Mouse (Mus musculus): ENCODE measurements around the gene Rps16.

Rps16 gene

DNA sequence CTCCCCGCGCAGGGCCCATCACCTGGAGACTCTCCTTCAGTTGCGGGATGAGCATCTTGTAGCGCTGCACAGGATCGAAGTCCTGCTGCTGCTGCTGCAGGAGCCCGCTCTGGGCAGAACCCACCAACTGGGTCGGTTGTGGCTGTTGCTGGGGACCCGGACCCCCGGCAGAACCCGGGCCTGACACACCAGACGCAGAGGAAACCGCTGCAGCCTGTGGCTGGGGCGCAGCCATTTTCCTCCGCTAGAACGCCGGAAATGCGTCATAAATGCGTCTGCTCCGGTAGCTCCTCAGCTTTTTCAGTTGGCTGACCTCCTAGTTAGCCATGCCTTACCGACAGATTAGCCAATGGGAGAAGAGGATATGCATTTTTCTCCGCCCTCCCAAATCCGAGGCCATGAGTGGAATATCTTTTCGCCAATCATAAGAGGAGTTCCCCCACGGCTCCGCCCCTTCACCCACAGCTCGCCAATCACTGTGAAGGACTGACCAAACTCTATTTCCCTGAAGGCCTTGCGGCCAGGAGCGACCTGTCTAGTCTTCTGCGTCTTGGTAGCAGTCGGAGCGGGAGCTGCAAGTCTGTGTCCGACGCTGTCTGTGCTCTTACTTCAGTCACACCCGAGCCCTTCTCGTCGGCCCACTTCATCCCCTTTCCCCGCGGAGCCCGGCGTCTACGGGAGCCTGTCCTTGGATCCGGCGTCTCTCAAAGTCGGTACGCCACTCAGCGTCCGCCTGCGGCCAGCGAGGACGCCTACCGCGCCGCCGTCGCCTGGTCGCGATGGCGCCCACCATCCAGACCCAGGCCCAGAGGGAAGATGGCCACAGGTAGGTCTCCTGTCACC, 42.2 kb downstream of the Rps16 start, which contains the start of the genes Med29 and Paf1:
Med29 (minus strand) TSS at position 280 of the 843 bp plus-strand sequence.
Paf1 (plus strand) TSS at position 523 of the 843 bp plus-strand sequence.
- peak; percentile 92 for DNase-seq (ENCODE audit: low spot score)

DNA sequence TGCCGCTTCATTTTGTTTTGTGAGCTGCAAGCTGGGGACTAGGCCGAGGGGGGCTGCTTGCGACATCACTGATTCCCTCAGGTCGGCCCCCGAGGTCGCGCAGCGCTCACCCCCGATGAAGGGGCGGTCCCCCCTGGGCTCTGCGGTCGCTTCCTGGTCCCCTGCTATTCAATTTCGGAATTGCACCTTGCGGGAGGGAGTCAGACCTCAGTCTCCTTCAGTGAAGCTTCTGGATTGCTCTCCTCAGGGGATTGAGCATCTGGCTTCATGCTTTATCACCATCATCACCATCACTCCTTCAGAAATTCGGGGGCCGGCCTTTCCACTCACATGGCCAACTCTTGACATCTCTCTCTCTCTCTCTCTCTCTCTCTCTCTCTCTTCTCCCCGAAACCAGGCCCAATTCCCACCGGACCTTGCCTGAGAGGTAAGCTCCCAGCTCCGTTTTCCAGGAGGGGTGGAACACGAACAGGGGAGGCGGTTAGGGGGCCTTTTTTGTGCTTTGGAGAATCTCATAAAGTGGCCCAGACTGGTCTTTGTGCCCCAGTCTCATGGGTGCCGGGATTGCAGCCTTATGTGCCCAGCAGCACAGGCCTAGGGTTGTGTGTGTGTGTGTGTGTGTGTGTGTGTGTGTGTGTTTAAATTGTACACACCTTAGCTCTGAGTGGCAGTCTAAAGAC, 43.0 kb downstream of the Rps16 start:
- DNase-seq (ENCODE audit: low spot score): no peak

DNA sequence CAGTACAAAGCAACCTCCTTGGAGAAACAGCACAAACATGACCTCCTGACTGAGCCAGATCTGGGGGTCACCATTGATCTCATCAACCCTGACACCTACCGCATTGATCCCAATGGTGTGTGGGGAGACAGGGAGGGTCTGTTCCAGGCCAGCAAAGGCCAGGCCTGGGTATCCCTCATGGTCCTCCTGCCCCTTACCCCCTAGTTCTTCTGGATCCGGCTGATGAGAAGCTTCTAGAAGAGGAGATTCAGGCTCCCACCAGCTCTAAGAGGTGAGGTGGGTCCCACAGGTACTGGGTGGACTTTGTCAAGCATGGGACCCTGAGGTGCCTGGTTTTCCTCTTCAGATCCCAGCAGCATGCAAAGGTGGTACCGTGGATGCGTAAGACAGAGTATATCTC, 45.0 kb downstream of the Rps16 start:
- DNase-seq (ENCODE audit: low spot score): no peak

DNA sequence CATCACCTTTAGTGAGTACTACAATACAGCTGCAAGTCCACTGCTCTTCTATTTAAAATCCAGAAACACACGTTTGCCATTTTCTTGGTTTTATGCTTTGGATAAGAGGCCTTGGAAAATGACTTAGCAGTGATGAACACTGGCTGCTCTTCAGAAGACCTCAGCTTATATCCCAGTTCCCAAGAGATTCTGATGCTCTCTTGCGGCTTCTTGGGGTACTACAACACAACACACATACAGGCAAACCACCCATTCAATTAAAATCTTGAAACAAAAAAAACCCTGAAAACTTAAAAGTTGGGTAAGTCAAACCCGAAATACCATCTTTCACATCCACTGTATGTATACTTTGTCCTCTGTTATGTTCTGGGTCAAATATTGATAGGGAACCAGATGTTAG, 47.5 kb downstream of the Rps16 start:
- DNase-seq (ENCODE audit: low spot score): no peak

DNA sequence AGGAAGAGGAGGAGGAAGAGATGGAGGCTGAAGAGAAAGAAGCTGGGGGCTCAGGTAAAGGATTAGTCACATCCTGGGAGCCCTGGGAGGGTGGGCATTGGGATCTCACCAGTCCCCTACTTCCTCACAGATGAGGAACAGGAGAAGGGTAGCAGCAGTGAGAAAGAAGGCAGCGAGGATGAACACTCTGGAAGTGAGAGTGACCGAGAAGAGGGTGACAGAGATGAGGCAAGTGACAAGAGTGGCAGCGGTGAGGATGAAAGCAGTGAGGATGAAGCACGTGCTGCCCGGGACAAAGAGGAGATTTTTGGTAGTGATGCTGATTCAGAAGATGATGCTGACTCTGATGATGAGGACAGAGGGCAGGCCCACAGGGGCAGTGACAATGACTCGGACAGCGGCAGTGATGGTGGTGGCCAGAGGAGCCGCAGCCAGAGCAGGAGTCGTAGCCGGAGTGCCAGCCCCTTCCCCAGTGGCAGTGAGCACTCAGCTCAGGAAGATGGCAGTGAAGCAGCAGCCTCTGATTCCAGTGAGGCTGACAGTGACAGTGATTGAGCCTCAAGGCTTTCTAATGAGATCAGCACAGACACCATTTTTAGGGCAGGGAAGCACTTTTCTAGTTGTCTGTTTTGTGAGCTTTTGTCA, 48.4 kb downstream of the Rps16 start:
- no peak for DNase-seq (ENCODE audit: low spot score)

- DNase-seq (ENCODE audit: low spot score): no peak
Observed at GRCm38 (mm10) chr7:28401030-28401429, 50.6 kb downstream of the Rps16 start.

DNA sequence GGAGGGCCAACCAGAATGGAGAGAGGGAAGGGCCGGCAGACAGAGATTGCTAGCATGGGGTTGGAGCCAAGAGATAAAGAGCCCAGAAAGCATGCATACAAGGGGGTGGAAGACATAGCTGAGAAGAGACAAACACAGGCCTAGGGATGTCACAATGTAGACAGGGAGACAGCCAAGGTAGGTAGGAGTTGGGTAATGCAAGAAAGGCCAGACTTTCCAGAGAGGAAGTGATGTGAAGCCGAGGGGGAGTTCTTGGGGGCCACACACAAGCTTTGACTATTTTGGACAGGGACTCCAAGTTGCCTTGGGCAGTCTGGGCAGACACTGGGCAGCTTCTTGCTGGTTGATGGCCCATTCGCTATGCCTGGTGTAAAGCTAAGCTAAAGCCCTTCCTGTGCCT, 51.5 kb downstream of the Rps16 start:
- no peak for DNase-seq (ENCODE audit: low spot score)
